Mouse (Mus musculus) spleen, embryonic (tissue): Measurements from ENCODE around the gene Atl2.

Source experiments
- CTCF ChIA-PET: fragments of 350-600 bp; sonication (Branson Sonifier 250); formaldehyde crosslinking; loops from one replicate; lab custom pipeline; 2022; lab: Charles Lee

The Atl2 gene

DNA sequence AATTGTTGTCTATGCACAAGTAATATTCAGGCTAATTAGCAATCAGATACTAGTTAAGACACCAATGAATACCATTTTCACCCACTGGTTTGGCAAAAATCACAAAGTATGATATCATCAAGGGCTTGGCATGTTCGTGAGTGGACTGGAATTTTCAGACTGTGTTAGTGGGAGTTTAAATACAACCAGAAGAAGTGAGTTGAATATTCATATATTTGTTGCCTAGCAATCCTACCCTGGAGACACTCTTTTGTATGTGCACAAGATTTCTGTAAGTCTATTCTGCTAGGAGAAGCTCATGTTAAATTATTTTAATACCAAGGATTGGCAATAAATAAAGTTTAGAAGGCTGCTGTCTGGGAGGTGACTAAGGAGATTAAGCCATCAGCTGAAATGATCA is 71.5 kb downstream of the Atl2 start:
- CTCF ChIA-PET, result no interaction called here

DNA sequence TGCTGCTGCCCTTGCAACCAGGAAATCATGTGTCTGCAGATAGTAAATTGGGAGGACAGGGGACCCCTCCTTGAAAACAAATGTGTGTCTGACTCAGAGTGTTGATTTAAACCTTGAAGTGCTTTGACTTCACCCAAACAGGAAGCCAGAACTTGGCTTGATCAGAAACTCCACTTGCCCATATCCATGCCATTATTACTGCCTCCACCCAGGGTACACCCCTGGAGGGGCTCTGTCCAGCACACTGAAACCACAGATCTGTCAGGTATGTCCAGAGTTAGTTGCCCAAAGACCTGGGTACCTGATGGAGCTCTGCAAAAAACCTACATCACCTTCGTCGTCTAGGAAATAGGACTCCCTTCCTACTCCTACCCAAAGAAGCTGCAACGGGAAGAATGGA is 77.0 kb downstream of the Atl2 start:
- CTCF ChIA-PET, result no interaction called here

DNA sequence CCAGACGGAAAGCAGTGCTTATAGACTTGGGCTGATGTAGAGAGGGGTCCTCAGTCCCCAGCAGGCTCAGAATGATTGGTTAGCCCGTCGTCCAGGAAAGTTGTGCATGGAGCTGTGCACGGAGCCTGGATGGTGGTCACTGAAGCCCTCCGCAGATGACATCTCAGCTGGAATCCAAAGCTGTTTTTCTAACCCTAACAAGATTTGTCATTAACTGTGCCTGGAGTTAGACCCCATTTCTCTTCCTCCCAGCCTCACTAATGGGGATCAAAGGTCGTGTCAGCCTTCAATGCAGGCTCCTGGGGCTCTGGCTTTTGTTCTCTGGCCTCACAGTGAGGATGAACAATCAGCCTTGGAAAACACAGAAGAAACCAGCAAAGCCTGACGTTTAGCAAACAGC is 77.9 kb downstream of the Atl2 start:
- CTCF ChIA-PET, result no interaction called here

DNA sequence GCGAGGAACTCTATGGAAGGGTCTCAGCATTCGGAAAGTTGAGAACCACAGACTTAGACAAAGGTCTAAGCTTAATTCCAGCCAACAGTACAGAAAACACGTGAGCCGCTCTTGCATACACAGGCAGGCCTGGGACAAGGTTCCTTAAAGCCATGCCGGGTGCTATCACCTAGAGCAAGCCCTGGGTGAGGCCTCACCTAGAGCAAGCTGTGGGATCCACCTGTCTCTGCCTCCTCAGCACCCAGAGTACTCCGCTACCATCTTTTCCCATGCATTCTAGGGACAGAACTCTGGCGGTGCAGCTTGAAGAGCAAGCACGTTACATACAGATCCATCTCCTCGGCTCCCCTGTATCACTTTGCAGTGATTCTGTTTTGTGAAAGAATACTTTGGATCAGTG is 78.4 kb downstream of the Atl2 start:
- CTCF ChIA-PET, result no interaction called here

DNA sequence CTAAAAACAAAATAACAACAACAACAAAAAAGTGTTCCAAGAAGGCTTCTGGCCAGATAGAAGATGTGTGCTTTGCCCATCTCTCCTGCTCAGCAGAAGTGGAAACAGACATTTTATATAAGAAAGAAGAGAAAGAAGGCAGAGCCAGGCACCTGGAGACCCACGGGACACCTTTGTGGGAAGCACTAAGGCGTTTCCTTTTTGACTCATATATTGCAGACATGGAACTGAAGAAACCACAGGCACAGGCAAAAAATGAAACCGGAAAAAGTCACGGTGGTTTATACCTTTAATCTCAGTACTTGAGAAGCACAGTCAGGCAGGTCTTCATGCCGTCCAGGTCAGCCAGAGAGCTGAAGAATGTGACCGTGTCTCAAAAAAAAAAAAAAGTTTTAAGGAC is 79.0 kb downstream of the Atl2 start:
- CTCF ChIA-PET, result no interaction called here

DNA sequence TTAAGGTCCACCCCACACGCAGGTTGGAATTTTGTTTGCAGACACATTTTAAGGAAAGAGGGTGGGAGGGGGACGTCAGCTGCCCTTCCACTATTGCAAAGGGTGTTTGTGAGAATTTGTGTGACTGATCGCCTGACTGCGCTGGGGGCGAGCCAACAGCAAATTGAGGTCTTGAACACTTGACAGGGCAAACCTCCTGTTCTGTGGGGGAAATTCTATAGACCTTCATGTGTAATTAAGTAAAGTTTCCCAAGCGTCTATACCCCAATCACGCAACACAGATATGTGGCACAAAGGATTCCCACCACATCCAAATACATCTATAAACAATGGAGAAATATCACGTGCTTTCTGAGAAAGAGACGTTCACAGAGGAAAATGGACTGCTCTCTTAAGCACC is 85.5 kb downstream of the Atl2 start:
- CTCF ChIA-PET, result no interaction called here

DNA sequence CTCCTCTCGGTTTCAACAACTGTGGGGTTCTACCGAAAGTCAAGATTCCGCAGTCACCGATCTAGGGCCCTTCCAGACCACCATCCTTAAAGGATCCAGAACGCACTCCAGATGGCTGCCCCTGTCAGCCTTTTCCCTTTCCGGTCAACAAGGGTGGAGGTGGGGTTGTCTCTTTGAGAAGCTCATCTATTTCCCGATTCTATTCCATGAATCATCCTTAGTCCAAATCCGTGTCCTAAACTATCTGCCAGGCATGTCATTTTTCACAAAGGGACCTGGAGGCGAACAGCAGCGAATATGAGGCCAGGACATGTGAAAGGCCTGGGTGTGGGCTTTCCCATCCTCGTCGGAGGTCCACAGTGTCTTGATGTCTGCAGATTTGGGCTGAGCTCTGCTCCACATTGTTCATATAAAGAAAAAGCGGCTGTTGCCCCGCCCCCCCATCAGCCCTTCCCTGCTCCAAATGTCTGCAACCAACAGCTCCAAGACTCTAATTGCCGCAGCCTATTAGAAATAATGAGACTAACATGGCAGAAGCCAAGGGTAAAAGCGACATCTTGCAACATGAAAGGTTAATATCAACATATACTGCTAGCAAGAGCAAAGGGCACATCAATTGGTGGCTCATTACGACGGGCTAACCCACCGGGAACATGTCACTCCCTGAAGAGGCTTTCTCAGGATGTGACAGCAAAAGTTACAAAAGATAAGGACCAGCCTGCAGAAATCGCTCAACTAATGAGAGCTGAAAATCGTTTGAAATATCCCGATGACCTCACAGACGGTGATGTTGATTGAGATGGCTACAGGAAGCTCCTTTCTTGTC is 86.2 kb downstream of the Atl2 start:
- CTCF ChIA-PET, result no interaction called here

DNA sequence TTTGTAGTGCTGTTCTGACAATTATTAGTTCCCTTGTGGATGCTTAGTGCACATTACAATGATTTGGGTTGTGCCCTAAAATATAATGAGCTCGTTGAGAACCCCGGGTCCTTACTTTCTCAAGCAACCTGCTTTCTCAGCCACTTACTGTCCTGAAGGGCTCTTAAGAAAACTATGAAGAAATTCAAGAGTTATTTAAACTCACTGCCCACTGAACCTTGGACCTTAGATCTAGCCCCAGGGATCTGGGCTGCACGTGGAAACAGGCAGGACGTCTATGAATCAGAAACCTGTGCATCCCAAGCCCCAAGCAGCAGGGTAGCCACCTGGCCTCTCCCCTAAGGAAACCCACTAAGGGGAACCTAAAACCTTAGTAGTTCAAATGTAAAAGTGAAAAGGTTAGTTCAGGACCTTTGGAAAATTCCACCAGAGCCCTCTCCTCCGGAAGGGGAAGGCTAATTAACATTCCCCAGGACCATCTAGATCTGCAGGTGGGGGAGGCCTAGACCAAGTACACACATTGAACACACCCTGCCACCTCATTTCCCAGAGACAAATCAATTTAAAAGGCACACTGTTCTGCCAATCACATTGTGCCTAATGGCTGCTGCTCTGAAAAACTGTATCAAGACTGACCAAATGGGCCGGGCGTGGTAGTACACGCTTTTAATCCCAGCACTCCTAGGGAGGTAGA is 88.5 kb downstream of the Atl2 start:
- CTCF ChIA-PET, result no interaction called here

DNA sequence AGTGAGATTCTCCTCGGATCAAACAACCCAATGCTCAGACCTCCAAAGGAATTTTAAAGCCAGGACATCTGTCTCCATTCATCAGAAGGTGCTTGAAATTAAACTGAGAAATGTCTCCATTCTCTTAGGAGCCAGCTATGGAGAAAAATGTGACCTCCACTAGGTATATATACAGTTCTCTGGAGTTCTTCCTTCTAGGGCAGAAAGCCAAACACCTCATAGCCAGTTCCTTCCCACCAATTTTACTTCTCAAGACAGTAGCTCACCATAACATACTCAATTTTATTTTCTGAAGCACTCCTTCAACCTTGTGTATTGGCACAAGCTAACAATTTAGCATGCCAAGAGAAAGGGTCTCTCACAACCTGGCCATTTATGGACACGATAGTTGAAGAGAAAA is 91.2 kb downstream of the Atl2 start:
- CTCF ChIA-PET, result no interaction called here

DNA sequence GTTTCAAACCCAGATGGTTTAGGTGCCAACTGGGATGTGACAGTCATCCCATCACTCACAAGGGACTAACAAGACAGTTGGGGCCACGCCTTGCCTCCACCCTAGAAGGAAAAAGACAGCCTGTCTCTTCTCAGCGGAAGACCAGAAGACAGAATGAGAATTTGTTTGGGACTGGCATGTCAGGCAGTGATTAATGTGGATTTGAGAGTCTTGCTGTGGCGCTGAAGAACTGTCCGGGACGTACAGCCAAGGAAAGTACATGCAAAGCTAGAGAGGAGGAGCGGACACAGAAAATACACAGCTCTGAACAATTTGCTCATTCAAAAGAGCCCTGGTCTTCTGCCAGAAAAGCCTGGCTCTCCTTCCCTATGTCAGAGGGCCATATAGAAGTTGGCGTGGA is 93.9 kb downstream of the Atl2 start:
- CTCF ChIA-PET, result no interaction called here

DNA sequence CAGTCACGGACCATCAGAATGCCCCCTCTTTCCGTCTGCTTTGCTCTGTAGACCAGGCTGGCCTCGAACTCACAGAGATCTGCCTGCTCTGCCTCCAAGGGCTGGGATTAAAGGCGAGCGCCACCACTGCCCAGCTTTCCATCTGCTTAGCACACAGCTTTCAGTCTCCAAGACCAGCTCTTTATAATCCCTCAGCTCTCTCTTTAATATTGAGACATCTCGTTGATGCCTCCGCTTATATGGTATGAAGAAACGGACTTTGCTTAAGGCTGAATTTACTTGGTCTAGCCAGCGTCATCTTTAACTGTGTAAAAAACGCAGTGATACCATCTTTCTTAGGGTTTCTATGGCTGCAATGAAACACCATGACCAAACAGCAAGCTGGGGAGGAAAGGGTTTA is 97.1 kb downstream of the Atl2 start:
- CTCF ChIA-PET, result no interaction called here
